Mouse (Mus musculus): ENCODE data around the gene Tigd3.

DNA sequence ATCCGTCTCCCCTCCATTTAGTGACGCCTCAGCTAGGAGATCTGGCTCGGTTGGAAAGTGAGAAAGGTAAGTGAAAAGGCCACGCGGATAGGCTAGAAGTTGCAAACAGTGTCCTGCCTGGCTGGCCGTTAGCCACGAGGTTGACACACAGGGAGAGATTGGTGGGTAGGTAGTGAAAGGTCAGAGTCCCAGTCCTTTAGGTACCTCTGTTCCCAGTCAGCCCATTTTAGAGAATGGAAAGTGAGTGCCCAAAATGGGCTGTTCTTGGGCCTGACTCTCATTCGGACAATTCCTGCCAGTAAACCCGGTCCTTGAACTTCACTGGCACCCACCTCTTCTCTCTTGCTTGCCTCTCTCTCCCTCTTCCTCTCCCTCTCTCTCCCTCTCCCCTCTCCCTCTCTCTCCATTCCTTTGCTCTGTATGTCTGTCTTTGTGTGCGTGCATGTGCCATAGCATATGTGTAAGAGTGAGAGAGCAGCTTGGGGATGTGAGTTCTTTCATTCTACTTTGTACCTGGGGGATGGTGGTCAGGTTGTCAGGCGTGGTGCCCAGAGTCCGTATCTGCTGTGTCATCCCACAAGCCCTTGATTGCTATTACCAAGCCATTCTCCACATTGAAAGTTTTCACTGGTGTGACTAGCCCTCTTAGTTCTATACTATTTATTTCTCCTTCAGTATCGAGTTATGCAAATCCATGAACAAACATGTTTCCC, 19.2 kb upstream of the Tigd3 start, which contains the start of gene Dpf2:
- TF ChIP-seq CTCF (IDR thresholded peaks at IDR 0.05; ENCODE audit: low read depth) (no peak), EP300 (IDR thresholded peaks at IDR 0.05; ENCODE audit: low read depth) (no peak)
